Mouse (Mus musculus): ENCODE data around the gene Lpxn.

- TF ChIP-seq CTCF (IDR thresholded peaks at IDR 0.05; ENCODE audit: extremely low read depth, insufficient read depth, insufficient read length, insufficient replicate concordance), result no peak
- no peak for TF ChIP-seq POLR2A (IDR thresholded peaks at IDR 0.05; ENCODE audit: low read depth, low read length)
These were observed 33.5 kb upstream of the Lpxn start for GRCm38 (mm10) chr19:12762212-12763130.
